Mouse (Mus musculus) MEL (cell line): ENCODE measurements around the gene H2-Ab1. TPM values are rescaled to one million over a fixed set of nuclear protein-coding genes. Genes with fewer than 3 reads are reported as not detected.
"Not testable (repeated sequence)": the region's sequence is repeated elsewhere in the genome, so short reads cannot be mapped to it uniquely, and the experiment has no call there.

Source experiments
- DNase-seq: peaks from one replicate; pipeline ENCODE4 v3.0.0; 2011; ENCODE audit warnings: low read depth, low spot score
- H3K27ac ChIP-seq: 2 replicates; pipeline ENCODE4 v1.5.1; 2012; ENCODE audit warnings: low read depth, mild to moderate bottlenecking, control low read depth, low read length, moderate library complexity; ENCODE audit not compliant: control insufficient read depth
- H3K27me3 ChIP-seq, 2 experiments: fragments of 150-350 bp in 1 of 2; sonication (generic) in 1 of 2; 2 replicates each; pipeline ENCODE4 v1.6.1; 2012; ENCODE audit warnings: low read length in 2 of 2, mild to moderate bottlenecking in 2 of 2, improper control_type of control experiment in 1 of 2, moderate library complexity in 1 of 2; ENCODE audit not compliant: insufficient read depth in 2 of 2, control insufficient read depth in 1 of 2
- H3K36me3 ChIP-seq, 2 experiments: 2 replicates each; pipeline ENCODE4 v1.6.1; 2012 to 2014; ENCODE audit warnings: low read length in 2 of 2, improper control_type of control experiment in 1 of 2, inconsistent platforms in 1 of 2, mild to moderate bottlenecking in 1 of 2; ENCODE audit not compliant: insufficient read depth in 2 of 2, control insufficient read depth in 1 of 2
- H3K4me1 ChIP-seq, 2 experiments: fragments of 150-350 bp in 1 of 2; sonication (generic) in 1 of 2; 2 replicates each; pipeline ENCODE4 v1.6.1; 2012; ENCODE audit warnings: low read length in 2 of 2, improper control_type of control experiment in 1 of 2, mild to moderate bottlenecking in 1 of 2; ENCODE audit not compliant: insufficient read depth in 2 of 2, control insufficient read depth in 1 of 2
- H3K4me3 ChIP-seq, 2 experiments: fragments of 150-350 bp in 1 of 2; sonication (generic) in 1 of 2; 2 replicates each; pipeline ENCODE4 v1.5.1; 2012; ENCODE audit warnings: low read depth in 2 of 2, low read length in 2 of 2, mild to moderate bottlenecking in 2 of 2, moderate library complexity in 2 of 2, control low read depth in 1 of 2, improper control_type of control experiment in 1 of 2; ENCODE audit not compliant: control insufficient read depth in 1 of 2, insufficient read depth in 1 of 2
- H3K79me2 ChIP-seq: 2 replicates; pipeline ENCODE4 v1.6.1; 2012; ENCODE audit warnings: mild to moderate bottlenecking, low read length, moderate library complexity; ENCODE audit not compliant: control insufficient read depth, poor library complexity, insufficient read depth
- H3K9ac ChIP-seq: 2 replicates; pipeline ENCODE4 v1.6.1; 2012; ENCODE audit warnings: low read depth, mild to moderate bottlenecking, control low read depth, low read length, moderate library complexity; ENCODE audit not compliant: control insufficient read depth, poor library complexity, severe bottlenecking
- H3K9me3 ChIP-seq: fragments of 150-350 bp; sonication (generic); replicated peaks from 2 replicates; pipeline ENCODE4 v1.6.1; 2012; ENCODE audit warnings: mild to moderate bottlenecking, low read length, improper control_type of control experiment, moderate library complexity; ENCODE audit not compliant: insufficient read depth
- BHLHE40 ChIP-seq: IDR thresholded peaks from 2 replicates; pipeline ENCODE4 v1.6.1; 2012; ENCODE audit warnings: low read depth, mild to moderate bottlenecking, inconsistent platforms, low read length, improper control_type of control experiment, borderline replicate concordance
- CHD2 ChIP-seq: IDR thresholded peaks from 2 replicates; pipeline ENCODE4 v1.6.1; 2011; ENCODE audit warnings: low read length, improper control_type of control experiment
- CTCF ChIP-seq, 3 experiments: IDR thresholded peaks in 2 of 3; conservative IDR thresholded peaks in 1 of 3; 2 replicates each; pipeline ENCODE4 v1.5.1; 2011 to 2012; ENCODE audit warnings: low read length in 3 of 3, low read depth in 2 of 3, mild to moderate bottlenecking in 2 of 3, improper control_type of control experiment in 1 of 3, inconsistent platforms in 1 of 3, mixed read lengths in 1 of 3, moderate library complexity in 1 of 3; ENCODE audit not compliant: control insufficient read depth in 1 of 3, insufficient read depth in 1 of 3, poor library complexity in 1 of 3, severe bottlenecking in 1 of 3
- GATA1 ChIP-seq: IDR thresholded peaks from 2 replicates; pipeline ENCODE4 v1.6.1; 2011; ENCODE audit warnings: low read depth, low read length, improper control_type of control experiment
- HCFC1 ChIP-seq: IDR thresholded peaks from 2 replicates; pipeline ENCODE4 v1.6.1; 2012; ENCODE audit warnings: low read depth, mild to moderate bottlenecking, inconsistent platforms, low read length, improper control_type of control experiment, moderate library complexity
- JUND ChIP-seq: IDR thresholded peaks from 2 replicates; pipeline ENCODE4 v1.6.1; 2011; ENCODE audit warnings: low read depth, mild to moderate bottlenecking, improper control_type of control experiment, low read length
- KAT2A ChIP-seq: conservative IDR thresholded peaks from 2 replicates; pipeline ENCODE4 v1.6.1; 2012; ENCODE audit warnings: low read depth, low read length, improper control_type of control experiment, inconsistent platforms
- MAX ChIP-seq: IDR thresholded peaks from 2 replicates; pipeline ENCODE4 v1.6.1; 2011; ENCODE audit warnings: low read length, improper control_type of control experiment
- MYB ChIP-seq: IDR thresholded peaks from 2 replicates; pipeline ENCODE4 v1.6.1; 2011; ENCODE audit warnings: mild to moderate bottlenecking, low read depth, low read length, improper control_type of control experiment
- NELFE ChIP-seq: IDR thresholded peaks from 2 replicates; pipeline ENCODE4 v1.6.1; 2011; ENCODE audit warnings: low read depth, low read length, improper control_type of control experiment
- NRF1 ChIP-seq: IDR thresholded peaks from 2 replicates; pipeline ENCODE4 v1.6.1; 2014; ENCODE audit warnings: low read depth, mild to moderate bottlenecking, inconsistent platforms, low read length, improper control_type of control experiment, moderate library complexity; ENCODE audit not compliant: poor library complexity, insufficient read depth, severe bottlenecking
- POLR2A ChIP-seq, 2 experiments: IDR thresholded peaks; 2 replicates each; pipeline ENCODE4 v1.6.1; 2011 to 2012; ENCODE audit warnings: low read length in 2 of 2, mild to moderate bottlenecking in 2 of 2, control low read depth in 1 of 2, improper control_type of control experiment in 1 of 2, low read depth in 1 of 2, moderate library complexity in 1 of 2; ENCODE audit not compliant: control insufficient read depth in 1 of 2, insufficient read depth in 1 of 2, poor library complexity in 1 of 2
- POLR2AphosphoS2 ChIP-seq: IDR thresholded peaks from 2 replicates; pipeline ENCODE4 v1.6.1; 2011; ENCODE audit warnings: low read length, improper control_type of control experiment
- POLR2AphosphoS5 ChIP-seq: IDR thresholded peaks from 2 replicates; pipeline ENCODE4 v1.6.1; 2012; ENCODE audit warnings: low read depth, borderline replicate concordance, mild to moderate bottlenecking, inconsistent platforms, low read length, moderate library complexity, mixed read lengths
- RCOR1 ChIP-seq: IDR thresholded peaks from 2 replicates; pipeline ENCODE4 v1.6.1; 2012; ENCODE audit warnings: low read depth, mild to moderate bottlenecking, inconsistent platforms, low read length, improper control_type of control experiment
- SIN3A ChIP-seq: IDR thresholded peaks from 2 replicates; pipeline ENCODE4 v1.6.1; 2012; ENCODE audit warnings: low read length, improper control_type of control experiment, inconsistent platforms
- SMC3 ChIP-seq: IDR thresholded peaks from 2 replicates; pipeline ENCODE4 v1.6.1; 2011; ENCODE audit warnings: low read depth, low read length, improper control_type of control experiment
- TAL1 ChIP-seq: IDR thresholded peaks from 2 replicates; pipeline ENCODE4 v1.6.1; 2012; ENCODE audit warnings: mild to moderate bottlenecking, inconsistent platforms, low read length, moderate library complexity, mixed read lengths
- TBP ChIP-seq: IDR thresholded peaks from 2 replicates; pipeline ENCODE4 v1.8.0; 2011; ENCODE audit warnings: low read depth, low read length, improper control_type of control experiment
- UBTF ChIP-seq: IDR thresholded peaks from 2 replicates; pipeline ENCODE4 v1.6.1; 2012; ENCODE audit warnings: low read depth, mild to moderate bottlenecking, inconsistent platforms, low read length, improper control_type of control experiment, moderate library complexity, borderline replicate concordance; ENCODE audit not compliant: insufficient read depth
- USF1 ChIP-seq: IDR thresholded peaks from 2 replicates; pipeline ENCODE4 v1.6.1; 2014; ENCODE audit warnings: low read depth, mild to moderate bottlenecking, inconsistent platforms, low read length, improper control_type of control experiment, moderate library complexity
- ZMIZ1 ChIP-seq: IDR thresholded peaks from 2 replicates; pipeline ENCODE4 v1.6.1; 2012; ENCODE audit warnings: low read depth, mild to moderate bottlenecking, inconsistent platforms, low read length, improper control_type of control experiment, moderate library complexity
- ZNF384 ChIP-seq: IDR thresholded peaks from 2 replicates; pipeline ENCODE4 v1.6.1; 2012; ENCODE audit warnings: low read depth, mild to moderate bottlenecking, inconsistent platforms, low read length, improper control_type of control experiment
- polyA plus RNA-seq, 2 experiments: library from polyadenylated mRNA; stranded (reverse) in 1 of 2; unstranded in 1 of 2; fragments of >175 nt in 1 of 2; fragments of >200 nt in 1 of 2; gene quantifications; 2 replicates each; pipeline versions ENCODE4 v1.2.1 to v1.2.4; 2012; ENCODE audit warnings: low replicate concordance in 2 of 2, low read depth in 1 of 2; ENCODE audit not compliant: insufficient read length in 2 of 2, insufficient read depth in 1 of 2, missing spikeins in 1 of 2
- total RNA-seq: library from RNA; depleted of rRNA; stranded (reverse); fragments of 300-350 nt; gene quantifications from 2 replicates; pipeline ENCODE4 v1.2.3, GENCODE M21; 2012

The H2-Ab1 gene
- total and polyA plus RNA-seq, 3 experiments: not detected

DNA sequence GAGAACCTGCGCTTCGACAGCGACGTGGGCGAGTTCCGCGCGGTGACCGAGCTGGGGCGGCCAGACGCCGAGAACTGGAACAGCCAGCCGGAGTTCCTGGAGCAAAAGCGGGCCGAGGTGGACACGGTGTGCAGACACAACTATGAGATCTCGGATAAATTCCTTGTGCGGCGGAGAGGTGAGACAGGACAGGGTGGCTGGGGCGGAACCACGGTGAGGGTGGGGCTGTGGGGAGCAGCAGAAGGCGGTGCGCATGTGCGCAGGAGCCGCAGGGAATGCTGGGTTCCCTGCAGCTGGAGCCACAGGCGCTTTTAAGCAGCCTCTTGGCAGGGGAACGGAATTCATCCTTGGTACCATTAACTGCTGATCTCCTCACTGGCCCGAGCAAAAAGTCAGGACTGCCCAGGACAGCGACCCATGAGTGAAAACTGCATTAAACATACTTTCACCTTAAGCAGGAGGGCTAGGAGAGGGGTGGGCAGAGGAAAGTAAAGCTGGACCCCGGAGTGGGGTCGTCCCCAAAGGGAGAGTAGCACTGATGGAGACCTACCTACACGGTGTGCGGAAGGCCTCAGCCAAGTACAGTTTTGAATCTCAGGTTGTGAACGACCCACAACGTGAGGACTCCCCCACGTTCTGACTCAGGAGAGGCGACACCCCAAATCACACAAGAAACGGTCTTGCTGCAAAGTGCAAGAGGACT lies 52.3 kb downstream of the H2-Ab1 start:
- H3K4me1 ChIP-seq: no peaks in the 10 kb centered on the region; a peak in 1 of 4 replicates

DNA sequence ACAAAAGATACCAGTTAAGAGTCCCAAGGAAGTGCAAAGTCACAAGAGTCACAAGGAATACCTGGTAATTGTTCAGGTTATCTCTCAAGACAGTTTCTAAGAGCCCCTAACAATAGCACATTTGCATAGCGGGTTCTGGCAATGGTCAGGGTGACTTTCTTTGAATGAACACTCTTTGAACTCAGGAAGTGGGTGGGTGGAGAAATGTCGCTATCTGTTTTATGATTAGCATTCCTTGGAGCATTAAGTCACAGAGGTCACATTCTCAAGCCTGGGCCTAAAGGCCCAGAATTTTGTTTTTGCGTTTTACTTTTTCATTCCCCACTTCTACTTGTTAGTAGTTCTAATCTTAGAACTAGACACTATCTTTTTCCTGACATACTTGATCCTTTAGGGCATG lies 53.0 kb downstream of the H2-Ab1 start:
- not testable (repeated sequence) for H3K27ac ChIP-seq, H3K79me2 ChIP-seq, H3K36me3 ChIP-seq, H3K4me1 ChIP-seq, H3K4me3 ChIP-seq, DNase-seq, H3K9me3 ChIP-seq, H3K27me3 ChIP-seq, H3K9ac ChIP-seq

More for the DNA sequence above, 52.3 kb downstream of the H2-Ab1 start:
- Histone ChIP-seq H3K36me3 (no peaks in the 10 kb centered on the region), H3K79me2 (no peaks in the 10 kb centered on the region), H3K27ac (no peak overlapping the region), H3K9me3 (no peaks in the 10 kb centered on the region), H3K27me3 (no peaks in the 10 kb centered on the region), H3K4me3 (no peak overlapping the region), H3K9ac (no peak overlapping the region)
- DNase-seq: no peak
- TF ChIP-seq POLR2A (IDR thresholded peaks at IDR 0.05; ENCODE audit: control insufficient read depth in 1 of 2, insufficient read depth in 1 of 2, low read depth in 1 of 2, low read length in 2 of 2, poor library complexity in 1 of 2) (no peak), MYB (no peak), NELFE (no peak), SMC3 (no peak), CHD2 (no peak), KAT2A (no peak), UBTF (no peak), POLR2AphosphoS2 (no peak), RCOR1 (no peak), NRF1 (no peak), CTCF (IDR thresholded peaks at IDR 0.05 in 2 of 3, conservative IDR thresholded peaks at IDR 0.05 in 1 of 3; ENCODE audit: control insufficient read depth in 1 of 3, insufficient read depth in 1 of 3, low read depth in 2 of 3, low read length in 3 of 3, poor library complexity in 1 of 3, severe bottlenecking in 1 of 3) (no peak), JUND (no peak), TAL1 (no peak), MAX (no peak)

DNA sequence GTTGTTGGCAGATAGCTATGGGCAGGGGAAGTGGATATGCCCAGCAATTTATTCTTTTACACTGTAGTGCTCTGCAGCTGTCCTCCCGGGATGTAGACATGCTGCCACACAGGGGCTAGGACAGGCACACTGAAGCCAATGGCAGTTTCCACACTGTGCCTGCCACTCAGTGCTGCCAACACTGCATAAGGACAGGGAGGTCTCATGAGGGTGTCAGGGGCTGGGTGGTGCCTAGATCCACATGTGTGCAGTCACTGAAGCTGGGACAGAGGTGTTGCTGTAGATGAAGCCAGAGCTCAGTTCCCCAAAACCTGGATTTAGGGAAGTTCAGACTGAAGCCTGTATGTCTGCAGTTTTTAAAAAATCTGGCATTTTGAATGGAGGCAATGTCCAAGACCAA lies 54.7 kb downstream of the H2-Ab1 start:
- H3K79me2 ChIP-seq: no peaks in the 10 kb centered on the region
- no peaks in the 10 kb centered on the region for H3K36me3 ChIP-seq
- TF ChIP-seq SIN3A: no peak
- TF ChIP-seq MAX: no peak
- TF ChIP-seq RCOR1: no peak
- no peak for TF ChIP-seq POLR2A (IDR thresholded peaks at IDR 0.05; ENCODE audit: control insufficient read depth in 1 of 2, insufficient read depth in 1 of 2, low read depth in 1 of 2, low read length in 2 of 2, poor library complexity in 1 of 2)
- TF ChIP-seq HCFC1: no peak
- TF ChIP-seq NELFE: no peak
- no peak for TF ChIP-seq USF1
- TF ChIP-seq GATA1: no peak
- no peak for TF ChIP-seq MYB
- no peak for TF ChIP-seq BHLHE40
- TF ChIP-seq JUND: no peak
- TF ChIP-seq ZNF384: no peak
- TF ChIP-seq CHD2: no peak
- TF ChIP-seq TBP: no peak
- TF ChIP-seq POLR2AphosphoS5: no peak
- no peak for TF ChIP-seq ZMIZ1
- no peak for TF ChIP-seq NRF1
- no peaks in the 10 kb centered on the region for H3K4me1 ChIP-seq
- no peaks in the 10 kb centered on the region for H3K9me3 ChIP-seq
- no peak for DNase-seq
- H3K27me3 ChIP-seq: no peaks in the 10 kb centered on the region
- H3K9ac ChIP-seq: no peak overlapping the region
- no peak overlapping the region for H3K4me3 ChIP-seq
- no peak overlapping the region for H3K27ac ChIP-seq
